Mouse (Mus musculus): ENCODE data around the gene Rpap3. TPM values are rescaled to one million over a fixed set of nuclear protein-coding genes. Genes with fewer than 3 reads are reported as not detected.

The Rpap3 gene
- total and polyA plus RNA-seq, 3 experiments = 43.1 to 73.7 (median 69.1) TPM

DNA sequence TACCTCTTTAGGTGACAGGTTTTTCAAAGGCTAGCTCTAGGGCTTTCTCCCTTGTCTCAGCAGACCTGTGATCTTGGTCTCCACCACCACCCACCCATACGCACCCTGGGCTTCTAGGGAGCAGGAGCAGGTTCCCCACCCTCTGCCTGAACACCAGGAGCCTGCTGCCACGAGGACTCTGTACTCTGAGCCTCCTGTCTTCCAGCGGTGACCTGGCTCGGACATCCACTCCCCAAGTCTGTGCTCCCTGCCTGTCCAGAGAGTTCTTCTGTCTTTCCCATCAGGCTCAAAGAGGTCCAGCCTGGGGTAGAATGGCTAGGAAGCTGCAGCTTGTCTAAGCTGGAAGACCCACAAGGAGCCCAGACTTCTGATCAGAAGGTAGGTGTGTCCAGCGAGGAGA, 37.6 kb upstream of the Rpap3 start:
- peak; percentile 15 for DNase-seq (ENCODE audit: extremely low read depth)
- H3K4me1 ChIP-seq (ENCODE audit: control insufficient read depth in 1 of 2, insufficient read depth in 2 of 2) = peaks cover 45 to 64% of the 10 kb centered on the region in 2 experiments
- no peak overlapping the region for H3K9ac ChIP-seq (ENCODE audit: insufficient read depth, low read depth)
- dilution Hi-C loops (cut with MboI; ENCODE audit: extremely low pct_ligation_motif_present, extremely low pct_unique_long_range_greater_than_20kb, low sequenced_read_pairs) = no loop called here
- TF ChIP-seq KAT2A (IDR thresholded peaks at IDR 0.05; ENCODE audit: insufficient replicate concordance, low read length) (no peak), CHD1 (IDR thresholded peaks at IDR 0.05; ENCODE audit: low read depth, low read length) (no peak), TCF12 (IDR thresholded peaks at IDR 0.05; ENCODE audit: low read depth, low read length) (no peak), CHD2 (IDR thresholded peaks at IDR 0.05; ENCODE audit: low read length) (no peak), ETS1 (conservative IDR thresholded peaks at IDR 0.05; ENCODE audit: low read depth, low read length) (no peak), ZNF384 (IDR thresholded peaks at IDR 0.05; ENCODE audit: low read depth, low read length) (no peak), USF1 (IDR thresholded peaks at IDR 0.05; ENCODE audit: low read depth, low read length) (no peak), HCFC1 (IDR thresholded peaks at IDR 0.05; ENCODE audit: low read depth, low read length) (no peak), MAZ (IDR thresholded peaks at IDR 0.05; ENCODE audit: low read depth, low read length) (no peak), MEF2A (IDR thresholded peaks at IDR 0.05; ENCODE audit: borderline replicate concordance, low read depth, low read length) (no peak), TBP (conservative IDR thresholded peaks at IDR 0.05; ENCODE audit: low read depth, low read length) (no peak), SMC3 (IDR thresholded peaks at IDR 0.05; ENCODE audit: low read depth, low read length) (no peak), PAX5 (IDR thresholded peaks at IDR 0.05; ENCODE audit: low read length) (no peak), MAFK (IDR thresholded peaks at IDR 0.05; ENCODE audit: insufficient replicate concordance, low read length) (no peak), MYC (IDR thresholded peaks at IDR 0.05; ENCODE audit: low read depth, low read length) (no peak), ZC3H11A (IDR thresholded peaks at IDR 0.05; ENCODE audit: low read depth, low read length) (no peak), RAD21 (IDR thresholded peaks at IDR 0.05; ENCODE audit: low read depth, low read length) (no peak)
- H3K79me2 ChIP-seq (replicated peaks; ENCODE audit: control insufficient read depth, extremely low read depth, insufficient read depth, poor library complexity, severe bottlenecking) = peaks cover 6% of the 10 kb centered on the region
- H3K9me3 ChIP-seq (replicated peaks; ENCODE audit: low read length) = peaks cover under 1% of the 10 kb centered on the region
- H3K36me3 ChIP-seq (replicated peaks in 1 of 2; ENCODE audit: control insufficient read depth in 1 of 2, insufficient read depth in 1 of 2, low read length in 1 of 2) = peaks cover 0 to 17% of the 10 kb centered on the region in 2 experiments
- no peaks in the 10 kb centered on the region for H3K27me3 ChIP-seq (replicated peaks)
- no peak overlapping the region for H3K4me2 ChIP-seq (ENCODE audit: insufficient read depth, low read depth, poor library complexity, severe bottlenecking)
- in situ Hi-C loops (cut with MboI; ENCODE audit: low pct_ligation_motif_present, low pct_unique_long_range_greater_than_20kb, low sequenced_read_pairs) = no loop called here
- H3K4me3 ChIP-seq (replicated peaks in 1 of 3; ENCODE audit: low read depth in 2 of 3, low read length in 2 of 3, poor library complexity in 1 of 3) = peak overlapping the region in 1 of 3 experiments; percentile 17
- peak overlapping the region; percentile 99 for H3K27ac ChIP-seq (ENCODE audit: insufficient read depth, low read depth)

DNA sequence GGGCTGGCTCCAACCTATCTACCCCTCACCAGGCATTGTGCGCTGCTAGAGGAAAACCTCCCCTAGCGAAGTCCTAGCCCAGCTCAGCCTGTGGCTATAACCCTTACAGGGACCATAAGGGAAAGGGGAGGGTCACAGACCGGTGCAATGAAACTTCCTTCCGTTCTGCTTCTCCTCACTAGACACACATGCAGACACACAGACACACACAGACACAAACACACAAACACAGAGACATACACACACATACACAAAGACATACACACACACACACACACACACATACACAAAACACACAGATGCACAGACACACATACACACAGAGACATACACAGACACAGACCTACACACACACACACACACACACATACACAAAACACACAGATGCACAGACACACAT, 37.0 kb upstream of the Rpap3 start:
- Histone ChIP-seq H3K4me1 (ENCODE audit: control insufficient read depth in 1 of 2, insufficient read depth in 2 of 2) (peaks cover 47 to 64% of the 10 kb centered on the region in 2 experiments), H3K27me3 (replicated peaks) (no peaks in the 10 kb centered on the region), H3K4me2 (ENCODE audit: insufficient read depth, low read depth, poor library complexity, severe bottlenecking) (peak overlapping the region; percentile 84), H3K36me3 (replicated peaks in 1 of 2; ENCODE audit: control insufficient read depth in 1 of 2, insufficient read depth in 1 of 2, low read length in 1 of 2) (peaks cover 1 to 20% of the 10 kb centered on the region in 2 experiments), H3K27ac (ENCODE audit: insufficient read depth, low read depth) (peak overlapping the region; percentile 99), H3K9ac (ENCODE audit: insufficient read depth, low read depth) (peak overlapping the region; percentile 57), H3K4me3 (replicated peaks in 1 of 3; ENCODE audit: low read depth in 2 of 3, low read length in 2 of 3, poor library complexity in 1 of 3) (peak overlapping the region in 1 of 3 experiments; percentile 17), H3K79me2 (replicated peaks; ENCODE audit: control insufficient read depth, extremely low read depth, insufficient read depth, poor library complexity, severe bottlenecking) (peaks cover 12% of the 10 kb centered on the region), H3K9me3 (replicated peaks; ENCODE audit: low read length) (peaks cover 7% of the 10 kb centered on the region)
- dilution Hi-C loops (cut with MboI; ENCODE audit: extremely low pct_ligation_motif_present, extremely low pct_unique_long_range_greater_than_20kb, low sequenced_read_pairs) (no loop called here), in situ Hi-C loops (cut with MboI; ENCODE audit: low pct_ligation_motif_present, low pct_unique_long_range_greater_than_20kb, low sequenced_read_pairs) (no loop called here)
- no peak for DNase-seq (ENCODE audit: extremely low read depth)
- TF ChIP-seq TCF12 (IDR thresholded peaks at IDR 0.05; ENCODE audit: low read depth, low read length) (no peak), JUN (IDR thresholded peaks at IDR 0.05; ENCODE audit: insufficient read depth, low read depth, low read length) (no peak), MAX (IDR thresholded peaks at IDR 0.05; ENCODE audit: low read length) (peak; percentile 77), MXI1 (IDR thresholded peaks at IDR 0.05; ENCODE audit: low read depth, low read length) (no peak; the same call in 1 of the 2 replicates), UBTF (IDR thresholded peaks at IDR 0.05; ENCODE audit: low read depth, low read length) (no peak; the same call in 1 of the 2 replicates), POLR2A (IDR thresholded peaks at IDR 0.05; ENCODE audit: low read depth, low read length) (0 out of 2 replicates have a peak, but pooled peaks have one; percentile 29), JUND (conservative IDR thresholded peaks at IDR 0.05; ENCODE audit: low read depth, low read length) (no peak), IRF4 (IDR thresholded peaks at IDR 0.05; ENCODE audit: low read depth, low read length) (no peak), USF1 (IDR thresholded peaks at IDR 0.05; ENCODE audit: low read depth, low read length) (no peak), MYC (IDR thresholded peaks at IDR 0.05; ENCODE audit: low read depth, low read length) (0 out of 2 replicates have a peak, but pooled peaks have one; percentile 26), RCOR1 (conservative IDR thresholded peaks at IDR 0.05; ENCODE audit: low read depth, low read length) (no peak), EP300 (IDR thresholded peaks at IDR 0.05; ENCODE audit: low read length) (no peak; the same call in 1 of the 2 replicates), ETS1 (conservative IDR thresholded peaks at IDR 0.05; ENCODE audit: low read depth, low read length) (no peak), CTCF (conservative IDR thresholded peaks at IDR 0.05 in 1 of 2, IDR thresholded peaks at IDR 0.05 in 1 of 2; ENCODE audit: low read depth in 2 of 2, low read length in 2 of 2) (no peak), SMC3 (IDR thresholded peaks at IDR 0.05; ENCODE audit: low read depth, low read length) (no peak), E2F4 (IDR thresholded peaks at IDR 0.05; ENCODE audit: insufficient replicate concordance, low read depth, low read length) (no peak), ZC3H11A (IDR thresholded peaks at IDR 0.05; ENCODE audit: low read depth, low read length) (no peak), NELFE (IDR thresholded peaks at IDR 0.05; ENCODE audit: low read depth, low read length) (0 out of 2 replicates have a peak, but pooled peaks have one; percentile 24), GABPA (IDR thresholded peaks at IDR 0.05; ENCODE audit: insufficient replicate concordance, low read depth, low read length) (no peak), HCFC1 (IDR thresholded peaks at IDR 0.05; ENCODE audit: low read depth, low read length) (no peak; the same call in 1 of the 2 replicates), USF2 (conservative IDR thresholded peaks at IDR 0.05; ENCODE audit: low read depth, low read length) (no peak), ZNF384 (IDR thresholded peaks at IDR 0.05; ENCODE audit: low read depth, low read length) (no peak), ZKSCAN1 (IDR thresholded peaks at IDR 0.05; ENCODE audit: borderline replicate concordance, low read depth, low read length) (no peak)
